Mouse (Mus musculus): ENCODE data around the gene Kdr. TPM values are rescaled to one million over a fixed set of nuclear protein-coding genes. Genes with fewer than 3 reads are reported as not detected.
"Not testable (repeated sequence)": the region's sequence is repeated elsewhere in the genome, so short reads cannot be mapped to it uniquely, and the experiment has no call there.

The Kdr gene
- polyA plus RNA-seq, 1 experiment: 22.0 TPM

DNA sequence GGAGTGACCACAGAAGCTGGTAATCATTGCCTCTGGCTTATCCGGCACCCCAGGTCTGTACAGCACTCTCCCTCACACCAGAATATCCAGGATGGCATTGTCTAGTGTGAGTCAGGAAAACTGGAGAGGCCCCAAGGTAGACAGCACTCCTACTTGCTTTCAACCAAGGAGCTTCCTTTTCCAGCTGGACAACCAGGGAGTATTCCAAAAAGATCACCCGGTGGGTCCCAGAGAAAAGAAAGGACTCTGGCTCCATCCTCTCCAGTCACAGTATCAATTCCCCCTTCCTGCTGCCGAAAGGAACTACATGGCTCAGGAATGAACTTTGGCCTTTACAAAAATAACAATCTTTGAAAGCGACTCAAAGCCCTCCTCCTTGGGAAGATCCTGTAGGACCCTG is 32.9 kb downstream of the Kdr start:
- Histone ChIP-seq H3K4me1 (ENCODE audit: control insufficient read depth, insufficient read depth, insufficient read length, low read length) (peaks cover 29% of the 10 kb centered on the region), H3K27ac (replicated peaks; ENCODE audit: low read depth, low read length) (peak overlapping the region; percentile 86), H3K4me3 (ENCODE audit: insufficient read depth, low read depth, low read length) (no peak overlapping the region)

DNA sequence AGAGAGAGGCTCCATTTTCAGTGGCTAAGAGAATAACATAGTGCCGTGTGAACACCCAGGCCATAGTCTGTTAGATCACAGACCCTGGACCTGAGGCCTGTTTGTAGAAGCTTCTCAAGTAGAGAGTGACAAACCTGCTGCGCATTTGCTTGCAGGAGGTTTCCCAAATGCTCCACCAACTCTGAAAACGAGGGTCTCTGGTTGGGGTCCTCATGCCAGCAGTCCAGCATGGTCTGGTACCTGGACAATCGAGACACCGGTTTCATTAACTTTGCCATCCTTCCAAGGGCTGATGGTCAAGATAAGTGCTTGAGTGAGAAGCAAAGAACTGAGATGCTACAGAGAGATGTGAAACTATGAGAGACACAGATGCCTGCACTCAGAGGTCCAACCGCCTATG is 35.0 kb downstream of the Kdr start:
- H3K4me3 ChIP-seq (ENCODE audit: insufficient read depth, low read depth, low read length): no peak overlapping the region
- H3K4me1 ChIP-seq (ENCODE audit: control insufficient read depth, insufficient read depth, insufficient read length, low read length): peaks cover 38% of the 10 kb centered on the region
- H3K27ac ChIP-seq (replicated peaks; ENCODE audit: low read depth, low read length): peak overlapping the region; percentile 73; the same call in 1 of the 2 replicates

DNA sequence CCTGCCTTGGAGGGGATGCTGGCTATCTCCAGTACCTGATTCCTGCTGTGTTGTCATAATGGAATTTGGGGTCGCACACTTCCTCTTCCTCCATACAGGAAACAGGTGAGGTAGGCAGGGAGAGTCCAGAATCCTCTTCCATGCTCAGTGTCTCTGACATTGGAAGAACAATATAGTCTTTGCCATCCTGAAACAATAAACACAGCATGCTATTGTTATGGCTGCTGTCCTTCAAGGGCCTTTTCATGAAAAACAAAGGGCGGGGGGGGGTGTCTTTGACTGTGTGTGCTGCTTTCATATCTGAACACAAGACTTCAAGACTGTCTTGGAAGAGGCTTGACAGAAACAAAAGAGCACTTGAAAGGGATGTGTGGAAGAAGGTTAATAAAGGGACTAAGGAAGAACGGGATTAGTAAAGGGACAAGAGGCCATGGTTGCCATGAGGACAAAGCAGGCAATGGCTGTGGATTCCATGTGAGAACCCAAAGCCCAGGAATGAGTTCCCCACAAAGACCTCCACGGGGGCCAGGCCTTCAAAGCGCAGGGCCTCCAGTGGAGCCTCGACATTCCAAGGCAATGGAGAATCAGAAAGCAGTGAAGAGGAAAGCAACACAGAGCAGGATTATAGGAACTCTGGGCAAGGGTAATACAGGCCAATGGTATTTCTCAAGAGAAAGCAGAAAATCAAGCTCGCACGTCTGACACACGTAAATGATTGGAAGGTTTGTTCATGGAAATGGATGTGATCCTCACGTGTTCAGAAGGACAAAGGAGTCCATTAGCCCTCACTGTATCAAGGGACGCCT is 36.3 kb downstream of the Kdr start:
- peak overlapping the region; percentile 61 for H3K27ac ChIP-seq (replicated peaks; ENCODE audit: low read depth, low read length)
- peaks cover 34% of the 10 kb centered on the region for H3K4me1 ChIP-seq (ENCODE audit: control insufficient read depth, insufficient read depth, insufficient read length, low read length)
- no peak overlapping the region for H3K4me3 ChIP-seq (ENCODE audit: insufficient read depth, low read depth, low read length)

DNA sequence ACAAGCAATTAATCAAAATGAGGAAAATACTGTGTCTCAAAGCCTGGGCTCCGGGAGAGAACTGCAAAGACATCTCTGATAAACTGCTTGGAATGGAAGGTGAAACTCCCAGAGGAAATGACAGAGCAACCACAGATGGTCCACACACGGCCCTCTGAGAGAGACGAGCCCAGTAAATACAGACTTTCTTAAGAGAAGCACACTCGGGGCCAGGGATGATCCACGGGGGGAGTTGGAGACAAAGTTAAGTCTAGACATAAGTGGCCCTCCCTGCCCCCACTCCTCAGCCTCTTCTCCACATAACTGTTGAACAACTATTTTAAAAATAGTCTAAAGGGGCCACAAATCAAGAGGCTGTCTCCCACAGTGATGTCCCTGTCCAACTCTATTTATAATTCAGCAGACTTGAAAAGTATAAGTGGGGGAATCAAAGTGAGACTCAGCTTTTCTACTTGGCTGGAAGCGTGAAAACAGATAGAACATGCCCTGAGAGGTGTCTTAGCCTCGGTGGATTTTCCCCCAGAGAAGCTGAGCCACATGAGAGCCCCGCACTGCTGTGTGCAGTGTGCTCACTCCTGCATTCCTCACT is 39.0 kb downstream of the Kdr start:
- Histone ChIP-seq H3K27ac (replicated peaks; ENCODE audit: low read depth, low read length) (peak overlapping the region; percentile 29), H3K4me1 (ENCODE audit: control insufficient read depth, insufficient read depth, insufficient read length, low read length) (peaks cover 37% of the 10 kb centered on the region), H3K4me3 (ENCODE audit: insufficient read depth, low read depth, low read length) (no peak overlapping the region)

DNA sequence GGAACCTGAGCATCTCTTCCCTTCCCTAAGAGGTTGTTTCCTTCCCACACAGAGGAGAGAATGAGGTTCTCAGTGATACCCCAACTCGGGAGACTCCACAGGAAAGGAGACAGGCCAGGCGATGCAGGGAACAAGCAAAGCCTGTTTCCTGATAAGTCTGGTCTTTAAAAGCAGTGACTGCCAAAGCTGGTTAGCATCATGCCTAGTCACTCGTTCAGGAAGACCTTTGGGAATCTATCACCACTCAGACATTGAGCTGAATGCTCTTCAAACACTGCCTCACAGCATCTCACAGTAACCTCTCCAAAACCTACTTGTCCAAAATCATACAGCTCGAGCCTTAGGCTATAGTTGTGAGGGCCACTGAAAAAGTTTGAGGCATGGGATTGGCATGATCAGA is 40.2 kb downstream of the Kdr start:
- Histone ChIP-seq H3K27ac (replicated peaks; ENCODE audit: low read depth, low read length) (peak overlapping the region; percentile 56), H3K4me1 (ENCODE audit: control insufficient read depth, insufficient read depth, insufficient read length, low read length) (peaks cover 38% of the 10 kb centered on the region), H3K4me3 (ENCODE audit: insufficient read depth, low read depth, low read length) (no peak overlapping the region)

GRCm38 (mm10) chr5:75936223-75936622 is 42.0 kb downstream of the Kdr start:
- Histone ChIP-seq H3K27ac (replicated peaks; ENCODE audit: low read depth, low read length) (peak overlapping the region; percentile 20), H3K4me3 (ENCODE audit: insufficient read depth, low read depth, low read length) (no peak overlapping the region)

DNA sequence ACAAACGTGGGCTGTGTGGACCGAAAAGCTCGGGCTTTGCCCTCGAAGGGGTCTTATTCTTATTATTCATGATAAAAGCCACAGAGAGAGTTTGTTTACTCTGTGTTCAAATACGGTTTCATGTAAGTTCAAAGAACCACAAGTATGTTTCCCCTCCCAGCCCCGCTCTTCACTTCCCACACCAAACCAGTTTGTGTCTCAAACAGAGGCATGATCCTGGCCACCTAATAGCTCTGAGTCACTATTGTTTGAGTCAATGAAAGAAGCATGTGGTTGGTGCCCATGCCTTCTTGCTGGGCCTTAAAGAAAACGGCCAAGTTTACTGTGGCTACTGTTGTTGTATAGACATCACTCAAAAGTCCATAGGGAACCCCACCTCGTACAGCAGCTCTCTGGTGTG is 43.0 kb downstream of the Kdr start:
- Histone ChIP-seq H3K27ac (replicated peaks; ENCODE audit: low read depth, low read length) (peak overlapping the region; percentile 86), H3K4me1 (ENCODE audit: control insufficient read depth, insufficient read depth, insufficient read length, low read length) (peaks cover 24% of the 10 kb centered on the region), H3K4me3 (ENCODE audit: insufficient read depth, low read depth, low read length) (no peak overlapping the region)

More at GRCm38 (mm10) chr5:75936223-75936622, 42.0 kb downstream of the Kdr start:
- H3K4me1 ChIP-seq (ENCODE audit: control insufficient read depth, insufficient read depth, insufficient read length, low read length): peaks cover 27% of the 10 kb centered on the region

- H3K4me1 ChIP-seq (ENCODE audit: control insufficient read depth, insufficient read depth, insufficient read length, low read length): peaks cover 16% of the 10 kb centered on the region
- no peak overlapping the region for H3K4me3 ChIP-seq (ENCODE audit: insufficient read depth, low read depth, low read length)
- peak overlapping the region; percentile 86 for H3K27ac ChIP-seq (replicated peaks; ENCODE audit: low read depth, low read length)
Observed at GRCm38 (mm10) chr5:75934201-75934600, 44.1 kb downstream of the Kdr start.

- peak overlapping the region; percentile 98 for H3K27ac ChIP-seq (replicated peaks; ENCODE audit: low read depth, low read length)
- H3K4me3 ChIP-seq (ENCODE audit: insufficient read depth, low read depth, low read length): peak overlapping the region; percentile 22
- H3K4me1 ChIP-seq (ENCODE audit: control insufficient read depth, insufficient read depth, insufficient read length, low read length): peaks cover 16% of the 10 kb centered on the region
Observed at GRCm38 (mm10) chr5:75933521-75934044, 44.7 kb downstream of the Kdr start.

- not testable (repeated sequence) for H3K4me3 ChIP-seq (ENCODE audit: insufficient read depth, low read depth, low read length); H3K27ac ChIP-seq (replicated peaks; ENCODE audit: low read depth, low read length)
- peaks cover 13% of the 10 kb centered on the region for H3K4me1 ChIP-seq (ENCODE audit: control insufficient read depth, insufficient read depth, insufficient read length, low read length)
Observed at GRCm38 (mm10) chr5:75931458-75931857, 46.8 kb downstream of the Kdr start.

DNA sequence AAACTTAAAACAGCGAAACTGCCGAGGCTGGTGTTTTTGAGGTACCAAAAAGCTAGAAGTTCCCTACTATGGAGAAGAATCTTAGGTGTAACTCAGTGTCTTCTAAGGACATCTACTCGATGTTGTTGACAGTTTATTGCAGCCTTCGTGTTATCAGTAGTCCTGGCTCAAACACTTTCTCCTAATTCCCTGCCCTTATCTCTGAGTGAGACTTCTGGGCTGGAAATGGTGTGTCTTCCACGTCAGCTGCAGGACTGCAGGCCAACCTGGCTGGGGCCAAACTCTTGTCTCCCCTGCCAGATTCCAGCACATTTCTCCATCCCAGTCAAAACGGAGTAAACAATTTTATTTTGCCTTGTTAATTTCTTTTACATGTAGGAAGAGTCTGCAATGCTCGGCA is 48.3 kb downstream of the Kdr start:
- H3K4me3 ChIP-seq (ENCODE audit: insufficient read depth, low read depth, low read length): no peak overlapping the region
- H3K4me1 ChIP-seq (ENCODE audit: control insufficient read depth, insufficient read depth, insufficient read length, low read length): peaks cover 9% of the 10 kb centered on the region
- H3K27ac ChIP-seq (replicated peaks; ENCODE audit: low read depth, low read length): no peak overlapping the region

- peak overlapping the region; percentile 76 for H3K27ac ChIP-seq (replicated peaks; ENCODE audit: low read depth, low read length)
- peaks cover 15% of the 10 kb centered on the region; the same call in 1 of the 2 replicates for H3K4me1 ChIP-seq (ENCODE audit: control insufficient read depth, insufficient read depth, insufficient read length, low read length)
- no peak overlapping the region for H3K4me3 ChIP-seq (ENCODE audit: insufficient read depth, low read depth, low read length)
Observed at GRCm38 (mm10) chr5:75922677-75923076, 55.6 kb downstream of the Kdr start.

DNA sequence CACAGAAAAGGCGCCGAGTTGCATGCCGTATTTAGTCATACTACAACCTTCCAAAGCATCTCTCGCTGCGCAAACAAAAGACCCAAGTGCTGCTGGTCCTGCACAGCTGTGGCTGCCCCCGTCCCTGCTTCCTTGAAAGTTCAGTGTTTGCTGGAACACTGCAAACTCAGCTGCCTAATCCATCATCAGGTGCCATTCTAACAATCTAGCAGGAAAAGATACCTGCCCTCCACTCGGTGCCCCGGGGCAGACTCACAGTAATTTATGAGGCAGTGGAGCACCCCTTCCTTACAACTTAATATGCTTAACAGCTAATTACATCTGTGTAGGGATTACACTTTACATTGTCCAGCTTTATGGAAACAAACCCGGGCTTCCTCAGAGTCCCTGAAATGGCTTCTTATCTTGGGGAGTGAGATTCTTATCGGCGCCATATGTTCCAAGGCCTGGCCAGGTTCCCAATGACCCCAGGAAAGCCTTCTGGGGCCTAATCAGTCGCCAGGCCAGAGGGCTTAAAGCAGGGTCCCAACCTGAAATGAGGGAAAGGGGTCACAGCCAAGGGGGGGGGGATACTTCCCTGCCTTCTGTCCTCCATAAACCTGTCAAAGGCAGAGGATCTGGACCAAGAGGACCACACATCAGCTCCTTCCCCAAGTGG is 56.4 kb downstream of the Kdr start:
- H3K4me3 ChIP-seq (ENCODE audit: insufficient read depth, low read depth, low read length): no peak overlapping the region
- H3K4me1 ChIP-seq (ENCODE audit: control insufficient read depth, insufficient read depth, insufficient read length, low read length): peaks cover 20% of the 10 kb centered on the region; the same call in 1 of the 2 replicates
- peak overlapping the region; percentile 71 for H3K27ac ChIP-seq (replicated peaks; ENCODE audit: low read depth, low read length)

DNA sequence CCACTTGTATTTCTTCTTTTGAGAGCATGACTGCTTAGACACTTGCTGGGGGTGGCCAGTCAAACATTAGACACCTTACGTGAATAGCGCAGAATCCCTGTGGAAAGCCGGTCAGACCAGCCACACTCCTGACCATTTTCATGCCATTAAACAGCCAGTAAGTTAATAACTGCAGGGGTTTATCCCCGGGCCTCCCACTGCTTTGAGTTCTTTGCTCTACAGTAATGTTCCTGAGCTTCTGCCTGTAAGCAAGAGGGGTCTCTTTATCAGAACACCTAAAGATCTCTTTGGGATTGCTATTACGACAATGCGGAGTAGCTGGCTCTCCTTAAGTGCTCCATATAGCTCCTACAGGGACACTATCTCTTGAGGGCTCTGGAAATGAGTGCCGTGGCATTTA is 58.7 kb downstream of the Kdr start:
- Histone ChIP-seq H3K27ac (replicated peaks; ENCODE audit: low read depth, low read length) (no peak overlapping the region), H3K4me1 (ENCODE audit: control insufficient read depth, insufficient read depth, insufficient read length, low read length) (peaks cover 21% of the 10 kb centered on the region; the same call in 1 of the 2 replicates), H3K4me3 (ENCODE audit: insufficient read depth, low read depth, low read length) (no peak overlapping the region)

GRCm38 (mm10) chr5:75918139-75918538 is 60.1 kb downstream of the Kdr start:
- Histone ChIP-seq H3K4me3 (ENCODE audit: insufficient read depth, low read depth, low read length) (no peak overlapping the region), H3K4me1 (ENCODE audit: control insufficient read depth, insufficient read depth, insufficient read length, low read length) (peaks cover 14% of the 10 kb centered on the region; the same call in 1 of the 2 replicates), H3K27ac (replicated peaks; ENCODE audit: low read depth, low read length) (peak overlapping the region; percentile 92)
